Mouse (Mus musculus) cerebellum, adult 9-11 months (tissue): Measurements from ENCODE around the gene Ankrd28.
A peak's percentile ranks its signal among the peaks of the same experiment; 100 is the strongest.

Source experiments
- DNase-seq: peaks from one replicate; pipeline ENCODE4 v3.0.0; 2022

Gene Ankrd28

DNA sequence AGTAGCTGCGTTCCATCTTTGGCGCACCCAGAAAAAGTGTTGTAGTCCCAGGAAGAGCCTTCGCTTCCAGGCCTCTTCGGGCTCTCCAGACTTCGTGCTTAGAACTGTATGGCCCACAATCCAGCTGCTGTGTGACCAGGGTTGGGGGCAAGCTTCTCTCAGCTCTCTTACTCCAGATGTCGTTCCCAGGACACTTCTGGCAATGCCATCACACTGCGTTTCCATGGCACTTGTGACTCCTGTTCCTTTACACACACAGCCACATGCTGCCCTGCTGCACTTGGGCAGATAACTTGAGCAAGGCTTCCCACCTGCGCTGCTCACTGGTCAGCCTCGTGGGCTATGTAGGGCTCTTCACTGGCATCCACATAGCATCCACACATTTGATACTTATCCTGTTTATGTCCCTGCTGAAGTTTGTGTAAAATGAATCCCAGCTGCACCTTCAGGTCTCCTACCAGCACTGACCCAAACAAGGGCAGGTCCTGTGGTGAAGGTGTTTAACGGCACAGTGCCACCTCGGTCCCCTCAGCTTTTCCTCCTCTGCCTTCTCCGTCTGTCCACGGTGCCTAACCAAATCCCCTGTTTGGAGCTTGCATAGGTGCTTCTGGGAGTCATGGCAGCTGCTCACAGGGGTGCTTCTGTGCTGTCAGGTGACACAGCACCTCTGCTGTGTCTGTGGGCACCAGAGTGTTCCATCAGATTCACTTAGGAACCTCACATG, 166.9 kb downstream of the Ankrd28 start:
- DNase-seq: no peak

DNA sequence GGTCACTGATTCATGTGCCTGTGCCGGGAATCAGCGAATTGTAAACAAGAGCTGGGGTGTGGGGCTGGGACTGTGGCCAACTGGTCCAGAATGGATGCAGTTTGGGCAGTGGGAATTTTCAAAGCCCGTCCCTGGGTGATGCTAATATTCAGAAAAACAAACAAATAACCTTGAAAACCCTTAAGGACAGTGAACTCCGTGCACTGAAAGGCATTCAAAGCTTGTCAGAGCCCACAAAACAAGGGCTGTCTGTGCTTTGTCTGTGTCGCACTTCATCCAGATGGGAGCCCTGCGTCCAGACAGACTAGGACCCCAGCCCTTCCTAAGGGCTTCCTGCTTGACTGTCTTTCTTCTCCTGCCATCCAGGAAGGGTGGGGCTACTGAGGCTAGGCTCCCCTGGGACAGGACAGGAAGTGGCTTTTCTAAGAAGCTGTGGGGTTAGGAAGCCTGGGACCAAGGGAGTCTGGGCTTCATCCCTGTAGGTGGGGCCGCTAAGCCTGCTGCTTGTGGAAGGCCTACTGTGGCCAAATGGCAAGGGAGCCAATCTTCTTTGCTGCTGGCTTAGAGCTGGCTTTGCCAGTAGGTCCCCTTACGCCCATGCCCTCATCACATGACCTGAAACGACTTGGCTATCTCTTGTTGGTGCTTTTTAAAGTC, 167.8 kb downstream of the Ankrd28 start:
- DNase-seq: peak; percentile 62

DNA sequence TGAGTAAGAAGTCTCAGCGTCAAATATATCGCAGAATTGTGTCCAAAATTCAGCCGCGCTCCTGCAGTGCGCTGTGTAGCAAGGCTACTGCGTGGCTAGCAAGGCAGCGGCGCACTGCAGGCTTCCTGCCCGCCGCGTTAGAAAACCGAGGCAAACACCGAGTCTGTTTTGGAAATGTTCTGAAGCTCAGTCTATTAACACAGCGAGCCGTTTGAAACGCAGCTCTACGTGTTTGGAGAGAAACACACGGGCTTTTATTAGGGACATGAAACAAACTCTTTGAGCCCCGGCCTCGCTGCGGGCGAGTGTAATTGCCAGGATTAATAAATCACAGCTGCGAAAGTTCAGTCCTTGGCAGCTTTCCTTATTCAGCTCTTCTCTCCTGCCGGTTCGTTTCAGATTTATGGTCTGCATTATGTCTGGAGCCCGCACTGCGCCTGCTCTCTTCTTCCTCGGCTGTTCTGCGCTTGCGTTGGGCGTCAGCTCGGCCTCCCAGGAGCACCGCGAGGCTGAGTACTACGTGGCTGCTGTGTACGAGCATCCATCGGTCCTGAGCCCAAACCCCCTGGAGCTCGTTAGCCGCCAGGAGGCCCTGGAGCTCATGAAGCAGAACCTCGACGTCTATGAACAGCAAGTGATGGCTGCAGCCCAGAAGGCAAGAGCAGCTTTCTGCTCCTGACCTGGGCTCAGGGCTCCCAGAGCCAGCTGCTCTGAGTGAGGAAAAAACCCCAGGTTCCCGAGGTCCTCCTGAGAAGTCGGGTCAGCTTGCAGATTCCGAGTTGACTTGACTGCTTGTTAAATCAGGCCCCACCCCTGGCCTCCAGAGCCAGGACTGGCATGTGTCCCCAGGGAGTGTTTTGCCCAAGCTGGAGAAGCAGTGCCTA, 168.5 kb downstream of the Ankrd28 start:
- peak; percentile 91 for DNase-seq

DNA sequence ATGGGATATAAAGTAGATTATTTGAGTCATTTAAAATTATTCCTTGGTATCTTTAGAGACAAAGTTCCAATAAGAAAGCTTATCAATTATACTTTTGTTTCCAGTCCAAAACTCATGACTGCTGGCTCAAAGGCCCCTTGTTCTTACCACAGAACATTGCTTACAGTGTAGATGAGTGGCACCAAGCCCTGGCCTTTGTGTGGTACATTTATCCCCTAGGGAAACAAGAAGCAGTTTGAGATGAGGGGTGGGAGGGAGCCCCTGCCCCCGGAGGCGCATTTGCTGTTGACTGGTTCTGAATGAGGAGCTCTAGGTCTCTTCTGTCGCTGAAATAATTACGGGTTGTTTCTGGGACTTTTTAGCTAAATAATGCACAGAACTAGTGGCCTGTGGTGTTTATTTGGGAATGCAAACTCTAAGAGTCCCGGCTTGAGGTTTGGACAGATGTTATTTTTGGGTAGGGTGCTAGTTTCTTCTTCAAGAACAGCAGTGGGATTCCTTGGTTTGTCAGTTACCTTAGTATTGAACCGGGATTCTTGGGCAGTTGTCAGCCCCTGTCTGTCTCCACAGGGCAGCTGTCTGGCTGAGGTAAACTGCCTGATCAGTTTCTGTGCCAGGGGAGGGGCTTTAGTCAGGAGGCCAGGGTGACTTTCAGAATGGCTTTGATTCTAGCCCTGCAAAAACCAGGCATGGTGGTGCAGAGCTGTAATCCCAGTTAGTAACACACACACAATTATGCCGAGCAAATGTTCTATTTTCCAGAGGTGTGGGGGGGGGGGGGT, 169.9 kb downstream of the Ankrd28 start:
- DNase-seq: peak; percentile 51

DNA sequence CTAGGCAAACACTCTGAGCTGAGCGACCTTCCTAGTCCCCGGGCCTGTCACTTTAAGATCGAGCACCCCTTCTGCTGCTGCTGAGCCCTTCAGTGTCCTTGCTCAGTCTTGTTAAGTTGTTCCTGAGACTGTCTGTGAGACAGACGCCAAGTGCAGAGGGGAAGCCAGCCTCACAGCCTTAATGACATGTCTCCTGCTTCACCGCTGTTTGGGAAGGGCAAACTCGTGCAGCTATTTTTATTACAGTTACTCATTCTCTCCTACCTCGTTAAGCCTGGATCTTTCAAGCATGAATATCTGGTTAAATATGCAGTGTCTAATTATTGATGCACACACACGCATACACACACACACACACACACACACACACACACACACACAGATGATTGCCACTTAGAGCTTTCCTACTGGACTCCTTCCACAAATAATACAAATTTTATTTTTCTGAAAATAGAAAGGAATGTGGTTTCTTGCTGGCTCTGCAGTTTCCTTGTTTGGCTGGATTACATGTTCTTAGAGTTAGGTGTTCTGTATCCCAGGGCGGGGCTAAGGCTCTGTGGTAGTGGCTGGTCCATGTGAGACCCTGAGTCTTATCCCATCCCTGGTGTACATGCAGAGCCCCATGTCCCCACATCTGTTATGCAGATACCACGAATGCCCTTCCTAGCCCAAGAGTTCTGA, 170.8 kb downstream of the Ankrd28 start:
- no peak for DNase-seq

DNA sequence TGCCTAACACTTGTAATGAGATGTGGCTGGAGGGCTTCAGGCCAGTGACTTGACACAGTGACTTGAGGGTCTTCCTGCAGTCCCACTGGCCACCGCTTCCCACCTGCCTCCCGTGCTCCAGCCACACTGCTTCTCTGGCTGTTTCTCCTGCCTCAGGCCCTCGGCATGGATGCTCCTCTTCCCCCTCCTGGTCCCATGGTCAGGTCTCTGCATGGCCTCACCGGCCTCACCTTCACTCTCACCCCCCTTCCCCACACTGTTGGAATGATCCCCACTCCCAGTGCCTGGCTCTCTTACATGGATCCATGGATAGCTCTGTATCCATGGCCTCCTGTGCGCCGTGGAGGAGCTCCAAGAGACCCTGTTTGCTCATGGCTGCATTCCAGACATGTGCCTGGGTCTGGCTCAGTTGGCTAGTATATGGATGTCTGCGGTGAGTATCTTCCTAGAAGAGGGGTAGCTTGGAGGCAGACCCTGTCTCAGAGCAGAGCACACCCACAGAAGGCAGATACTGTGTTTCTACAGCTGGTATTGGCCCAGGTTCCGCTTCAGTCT, 172.2 kb downstream of the Ankrd28 start:
- no peak for DNase-seq

DNA sequence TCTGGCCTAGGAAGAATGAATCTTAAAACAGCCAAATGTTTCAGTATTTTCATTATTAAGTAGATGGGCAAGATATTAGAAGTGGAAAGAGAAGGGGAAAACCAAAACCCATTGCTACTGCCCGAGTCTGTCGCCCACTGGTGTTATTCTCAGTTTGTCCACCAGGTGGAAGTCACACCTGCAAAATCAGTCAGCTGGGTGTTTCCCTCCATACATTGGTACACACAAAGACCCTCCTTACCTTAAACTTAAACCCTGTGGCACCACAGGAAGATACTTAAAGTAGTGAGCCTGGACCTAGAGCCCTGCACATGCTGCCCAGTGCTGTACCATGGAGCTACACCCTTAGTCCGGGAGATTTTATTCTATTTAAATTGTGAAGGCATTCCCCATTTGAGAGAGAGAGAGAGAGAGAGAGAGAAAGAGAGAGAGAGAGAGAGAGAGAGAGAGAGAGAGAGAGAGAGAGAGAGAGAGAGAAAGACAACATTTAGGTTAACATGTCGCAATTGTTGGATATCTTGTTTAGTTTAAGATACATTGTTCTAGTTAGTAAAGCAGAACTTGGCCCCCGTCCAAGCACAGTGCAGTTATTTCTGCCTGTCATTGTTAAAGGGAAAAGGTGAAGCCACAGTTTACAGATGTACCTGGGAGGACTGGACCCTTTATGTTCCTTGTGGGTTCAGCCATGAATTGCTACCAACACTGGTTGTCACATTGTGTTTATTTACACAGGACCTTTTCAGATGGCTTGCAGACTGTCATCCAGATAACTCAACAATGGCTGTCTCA, 173.4 kb downstream of the Ankrd28 start:
- peak; percentile 67 for DNase-seq

DNA sequence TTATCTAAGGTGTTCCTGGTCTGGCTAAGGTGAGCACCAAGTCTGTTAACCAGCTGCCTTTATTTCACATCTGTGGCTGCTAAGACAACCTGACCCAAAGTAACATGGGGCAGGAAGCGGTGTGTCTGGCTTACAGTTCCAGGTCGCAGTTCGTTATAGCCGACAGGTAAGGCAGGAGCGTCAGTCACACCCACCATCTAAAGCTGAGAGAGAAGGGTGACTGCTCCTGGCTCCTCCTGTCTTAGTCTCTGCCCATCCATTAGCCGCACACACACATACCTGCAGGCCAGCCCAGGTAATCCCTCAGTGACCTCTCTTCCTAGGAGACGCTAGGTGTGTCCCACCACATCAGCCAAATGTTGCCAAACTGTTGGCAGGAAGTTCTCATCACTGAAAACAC, 174.1 kb downstream of the Ankrd28 start:
- no peak for DNase-seq

DNA sequence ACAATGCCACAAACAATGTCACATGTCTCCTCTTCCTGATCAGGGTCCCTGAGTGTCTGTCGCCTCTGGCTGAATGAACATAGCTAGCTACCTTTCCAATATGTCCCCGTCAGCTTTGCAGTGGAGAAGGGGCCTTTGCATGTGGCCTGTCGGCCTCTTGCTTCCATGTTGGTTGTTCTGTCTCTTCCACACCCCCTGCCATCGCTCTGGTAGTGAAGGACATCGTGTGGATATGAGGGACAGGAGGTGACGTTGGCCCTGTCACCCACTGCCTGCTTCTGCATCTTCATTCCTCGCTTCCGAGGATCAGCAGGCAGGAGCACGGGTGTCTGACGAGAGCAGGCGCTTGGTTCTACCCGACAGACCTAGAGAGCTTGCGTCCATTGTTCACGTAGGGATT, 175.0 kb downstream of the Ankrd28 start:
- no peak for DNase-seq

DNA sequence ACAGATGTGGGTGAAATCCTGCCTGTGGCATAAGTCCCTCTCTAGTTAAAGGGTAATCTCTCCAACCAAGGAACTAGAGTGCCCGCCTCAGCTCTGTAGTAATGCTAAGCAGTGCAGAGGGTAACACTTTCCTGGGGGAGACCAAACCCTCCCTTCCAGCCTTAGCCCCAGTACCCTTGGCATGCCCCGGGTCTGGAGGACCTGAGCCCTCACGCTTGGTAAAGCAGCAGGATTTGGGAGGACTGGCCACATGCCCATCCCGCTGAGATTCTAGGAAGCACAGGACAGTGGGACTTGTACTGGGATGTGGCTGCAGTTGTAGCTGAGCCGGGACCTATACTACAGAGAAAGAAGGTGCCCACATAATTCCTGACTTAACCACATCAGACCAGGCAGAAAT, 175.6 kb downstream of the Ankrd28 start:
- DNase-seq: no peak

DNA sequence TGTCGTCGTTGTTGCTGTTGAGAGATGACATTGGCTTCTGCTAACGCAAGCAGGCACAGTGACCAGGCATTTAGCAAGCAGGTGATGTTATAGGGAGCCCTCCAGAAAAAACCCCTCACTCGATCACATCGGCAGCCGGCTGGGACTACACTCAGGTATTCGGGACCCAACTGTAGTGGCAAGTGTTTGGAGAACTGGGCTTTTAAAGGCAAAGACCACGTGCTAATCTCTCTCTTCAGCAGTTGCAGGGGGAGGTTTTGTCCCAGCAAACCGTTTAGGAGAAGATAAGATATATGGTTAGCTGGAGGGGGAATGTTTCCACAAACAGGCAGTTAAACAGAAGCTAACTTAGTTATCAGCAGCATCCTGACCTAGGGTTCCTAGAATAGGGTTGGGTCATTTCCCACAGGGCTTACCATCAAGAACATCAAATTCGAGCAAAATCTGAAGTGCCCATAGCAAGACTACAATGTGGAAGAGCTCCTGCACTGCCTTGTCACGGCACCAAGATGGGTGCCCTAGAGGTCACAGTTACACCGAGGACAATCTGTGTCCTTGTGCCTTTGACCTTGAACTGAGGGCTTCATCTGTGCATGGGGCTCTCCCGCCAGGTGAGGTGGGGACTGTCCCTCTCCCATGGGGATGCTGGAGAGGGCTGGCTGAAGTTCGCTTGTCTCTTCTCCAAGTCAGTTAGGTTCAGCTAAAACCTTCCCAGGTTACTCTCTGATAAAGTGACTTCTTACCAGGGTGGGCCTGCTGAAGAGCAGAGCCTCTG, 177.2 kb downstream of the Ankrd28 start:
- no peak for DNase-seq

DNA sequence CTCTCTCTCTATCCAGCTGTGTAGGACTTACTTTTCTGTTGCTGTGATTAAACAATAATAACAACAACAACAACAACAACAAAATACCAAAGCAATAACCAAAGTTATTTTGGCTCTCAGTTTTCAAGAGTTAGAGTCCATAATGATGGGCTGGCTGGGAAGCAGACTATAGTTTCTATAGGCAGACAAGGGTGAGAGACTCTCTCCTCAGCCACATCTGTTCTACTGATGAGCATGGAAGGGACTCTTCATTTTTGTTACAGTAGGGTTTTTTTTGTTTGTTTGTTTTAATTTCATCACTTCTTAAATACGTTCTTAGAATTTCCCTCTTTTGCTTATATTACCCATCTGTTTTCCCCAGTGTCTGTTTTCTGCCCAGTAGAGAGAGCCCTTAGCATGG, 177.8 kb downstream of the Ankrd28 start:
- no peak for DNase-seq

DNA sequence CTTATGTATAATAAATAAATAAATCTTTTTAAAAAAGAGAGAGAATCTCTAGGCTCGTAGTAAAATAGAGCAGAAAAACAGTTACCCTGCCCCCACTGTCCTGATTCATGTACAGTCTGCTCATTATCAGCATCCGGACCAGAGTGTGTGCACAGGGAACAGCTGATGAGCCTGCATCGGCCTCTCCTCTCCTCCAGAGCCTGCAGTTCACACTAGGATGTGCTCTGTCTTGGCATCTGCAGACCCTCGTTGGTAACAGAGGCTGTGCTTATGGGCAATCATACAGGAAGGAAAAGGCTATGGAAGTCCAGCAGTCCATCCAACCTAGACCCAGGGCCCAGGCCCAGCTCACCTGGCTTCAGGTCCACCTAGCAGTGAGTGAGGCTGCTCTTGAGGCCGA, 178.3 kb downstream of the Ankrd28 start:
- DNase-seq: no peak

DNA sequence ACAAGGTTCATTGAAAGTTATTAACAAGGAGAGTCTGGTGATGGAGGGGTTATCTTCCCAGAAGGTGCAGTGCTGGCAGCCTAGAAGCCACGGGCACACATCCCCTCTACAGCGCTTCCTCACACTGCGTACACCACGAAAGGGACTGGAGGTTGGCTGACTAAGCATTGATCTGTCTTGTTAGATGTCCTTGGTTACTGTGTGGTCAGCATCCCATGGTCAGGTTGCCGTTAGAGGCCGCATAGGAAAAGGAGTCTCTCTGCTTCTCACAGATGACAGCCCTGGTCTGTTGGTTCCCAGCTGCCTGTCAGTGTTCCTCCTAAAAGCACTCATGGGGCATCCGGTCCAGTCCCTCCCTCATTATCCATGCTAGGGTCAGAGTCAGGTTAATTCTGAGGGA, 179.2 kb downstream of the Ankrd28 start:
- DNase-seq: no peak

DNA sequence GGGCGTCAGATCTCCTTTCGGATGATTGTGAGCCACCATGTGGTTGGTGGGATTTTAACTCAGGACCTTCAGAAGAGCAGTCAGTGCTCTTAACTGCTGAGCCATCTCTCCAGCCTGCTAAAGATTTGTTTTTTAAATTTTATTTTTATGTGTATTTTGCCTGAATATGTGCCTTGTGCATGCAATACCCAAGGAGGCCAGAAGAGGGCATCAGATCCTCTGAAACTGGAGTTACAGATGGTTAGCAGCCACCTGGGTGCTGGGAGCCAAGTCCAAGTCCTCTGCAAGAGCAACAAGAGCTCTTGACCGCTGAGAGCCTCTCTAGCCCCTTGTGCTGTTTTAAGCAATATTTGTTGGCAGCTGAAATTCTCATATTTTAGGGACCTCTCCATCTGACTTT, 180.1 kb downstream of the Ankrd28 start:
- no peak for DNase-seq
